Mouse (Mus musculus): ENCODE measurements around the gene Tnip1. TPM values are rescaled to one million over a fixed set of nuclear protein-coding genes. Genes with fewer than 3 reads are reported as not detected.
A peak's percentile ranks its signal among the peaks of the same experiment; 100 is the strongest.

The Tnip1 gene
- polyA plus RNA-seq, 1 experiment from 2014 or later, result 17.6 TPM

DNA sequence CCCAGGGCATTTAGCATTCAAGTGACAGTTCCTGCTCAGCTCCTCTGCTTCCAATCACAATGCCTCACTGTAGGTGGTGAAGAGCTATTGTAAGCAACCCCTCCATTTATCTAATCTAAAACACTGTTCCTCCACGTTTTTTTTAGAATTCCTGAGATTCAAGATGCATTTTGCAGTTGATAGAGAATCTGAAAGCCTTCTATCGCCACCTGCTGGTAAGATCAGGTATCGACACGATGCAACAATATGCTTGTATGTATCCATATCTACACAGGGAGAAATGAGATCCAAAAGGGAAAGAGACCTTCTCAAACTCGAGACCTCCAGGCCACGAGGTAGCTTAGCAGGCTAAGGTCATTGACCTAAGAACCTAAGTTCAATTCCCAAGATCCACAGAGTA, 21.4 kb upstream of the Tnip1 start:
- Histone ChIP-seq H3K9me3 (ENCODE audit: low read length) (no peaks in the 10 kb centered on the region), H3K4me2 (replicated peaks; ENCODE audit: low read depth, low read length) (no peak overlapping the region), H3K36me3 (ENCODE audit: insufficient read depth, low read length) (peaks cover 48% of the 10 kb centered on the region), H3K9ac (replicated peaks; ENCODE audit: low read depth) (no peak overlapping the region), H3K27ac (ENCODE audit: low read length) (no peak overlapping the region), H3K27me3 (replicated peaks; ENCODE audit: insufficient read depth, low read length) (no peaks in the 10 kb centered on the region), H3K4me3 (ENCODE audit: low read depth, low read length) (no peak overlapping the region), H3K4me1 (ENCODE audit: insufficient read depth, low read depth, low read length) (no peaks in the 10 kb centered on the region)
- ATAC-seq (peak; percentile 11; the same call in 1 of the 2 replicates), DNase-seq (ENCODE audit: low spot score) (peak; percentile 77)
- 3% methylated on average over 6 of the region's 6 CpGs for WGBS
- TF ChIP-seq EP300 (IDR thresholded peaks at IDR 0.05) (no peak), CTCF (IDR thresholded peaks at IDR 0.05) (peak; percentile 95)

DNA sequence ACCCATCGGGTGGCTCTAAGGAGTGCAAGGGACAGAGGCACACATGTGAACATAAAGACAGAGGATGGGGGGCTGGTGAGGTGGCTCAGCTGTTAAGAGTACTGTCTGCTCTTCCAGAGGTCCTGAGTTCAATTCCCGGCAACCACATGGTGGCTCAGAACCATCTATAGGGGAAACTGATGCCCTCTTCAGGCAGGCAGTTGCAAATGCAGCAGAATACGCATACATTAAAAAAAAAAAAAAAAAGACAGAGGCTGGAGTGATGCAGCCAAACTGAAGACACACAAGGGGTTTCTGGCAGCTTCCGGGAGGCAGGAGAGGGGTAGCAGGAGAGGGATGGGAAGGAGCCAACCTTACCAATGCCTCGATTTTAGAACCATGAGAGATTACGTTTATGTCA, 19.8 kb upstream of the Tnip1 start:
- Histone ChIP-seq H3K4me2 (replicated peaks; ENCODE audit: low read depth, low read length) (no peak overlapping the region), H3K27ac (ENCODE audit: low read length) (no peak overlapping the region), H3K36me3 (ENCODE audit: insufficient read depth, low read length) (peaks cover 57% of the 10 kb centered on the region), H3K9ac (replicated peaks; ENCODE audit: low read depth) (no peak overlapping the region), H3K27me3 (replicated peaks; ENCODE audit: insufficient read depth, low read length) (no peaks in the 10 kb centered on the region), H3K4me3 (ENCODE audit: low read depth, low read length) (no peak overlapping the region), H3K9me3 (ENCODE audit: low read length) (no peaks in the 10 kb centered on the region), H3K4me1 (ENCODE audit: insufficient read depth, low read depth, low read length) (no peaks in the 10 kb centered on the region)
- TF ChIP-seq EP300 (IDR thresholded peaks at IDR 0.05) (no peak), CTCF (IDR thresholded peaks at IDR 0.05) (peak; percentile 33)
- DNase-seq (ENCODE audit: low spot score), result no peak
- WGBS, result 91% methylated on average over 6 of the region's 6 CpGs
- ATAC-seq, result no peak

DNA sequence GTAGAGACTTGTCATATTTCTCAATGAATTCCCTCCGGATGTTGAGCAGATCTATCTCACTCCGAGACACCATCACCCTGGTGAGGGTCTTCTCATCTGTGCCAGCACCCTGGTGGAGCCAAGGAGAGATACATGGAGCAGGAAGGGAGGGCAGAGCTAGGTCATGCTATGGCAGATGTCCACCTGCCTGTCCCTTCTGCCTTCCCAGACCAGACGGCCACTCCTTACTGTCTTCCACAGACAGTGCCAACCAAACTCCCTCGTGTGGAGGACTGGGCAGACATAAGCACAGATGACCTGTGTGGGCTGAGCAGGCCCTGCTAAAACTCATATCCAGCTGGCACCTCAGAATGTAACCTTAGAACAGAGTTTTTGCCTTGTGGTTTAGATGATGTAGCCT, 18.9 kb upstream of the Tnip1 start:
- Histone ChIP-seq H3K36me3 (ENCODE audit: insufficient read depth, low read length) (peaks cover 57% of the 10 kb centered on the region), H3K27me3 (replicated peaks; ENCODE audit: insufficient read depth, low read length) (no peaks in the 10 kb centered on the region), H3K27ac (ENCODE audit: low read length) (no peak overlapping the region), H3K4me1 (ENCODE audit: insufficient read depth, low read depth, low read length) (no peaks in the 10 kb centered on the region), H3K4me2 (replicated peaks; ENCODE audit: low read depth, low read length) (no peak overlapping the region), H3K4me3 (ENCODE audit: low read depth, low read length) (no peak overlapping the region), H3K9me3 (ENCODE audit: low read length) (no peaks in the 10 kb centered on the region), H3K9ac (replicated peaks; ENCODE audit: low read depth) (no peak overlapping the region)
- TF ChIP-seq EP300 (IDR thresholded peaks at IDR 0.05) (no peak), CTCF (IDR thresholded peaks at IDR 0.05) (no peak)
- WGBS, result 96% methylated on average over 4 of the region's 4 CpGs
- no peak for ATAC-seq
- DNase-seq (ENCODE audit: low spot score), result no peak

DNA sequence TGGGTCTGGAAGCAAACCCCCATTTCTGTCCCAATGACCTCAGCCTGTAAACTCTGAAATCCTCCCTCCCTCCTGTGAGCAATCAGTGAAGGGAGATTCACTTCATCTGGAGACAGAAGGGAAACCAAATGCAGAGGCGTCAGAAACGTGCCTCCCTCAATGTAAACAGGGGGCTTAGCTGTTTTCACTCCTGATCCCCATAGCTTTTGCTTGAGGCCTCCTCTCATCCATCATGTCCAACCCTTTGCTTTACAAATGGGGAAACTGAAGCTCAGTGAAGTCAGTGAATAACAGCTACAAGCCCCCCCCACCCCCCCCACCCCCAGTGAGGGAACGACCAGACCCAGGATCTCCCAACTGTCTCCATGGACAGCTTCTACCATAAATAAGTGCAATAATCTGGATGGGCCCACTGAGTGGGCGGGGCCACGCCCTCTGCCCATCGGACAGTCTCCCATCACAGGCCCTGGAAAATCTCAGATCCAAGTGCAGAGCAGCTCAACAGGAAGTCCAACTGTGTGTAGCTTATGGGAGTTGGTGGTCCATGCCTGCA, 14.7 kb upstream of the Tnip1 start:
- H3K9me3 ChIP-seq (ENCODE audit: low read length), result no peaks in the 10 kb centered on the region
- no peak overlapping the region for H3K9ac ChIP-seq (replicated peaks; ENCODE audit: low read depth)
- DNase-seq (ENCODE audit: low spot score) (no peak), ATAC-seq (no peak)
- WGBS, result 34% methylated on average over 6 of the region's 6 CpGs
- no peaks in the 10 kb centered on the region for H3K27me3 ChIP-seq (replicated peaks; ENCODE audit: insufficient read depth, low read length)
- H3K4me2 ChIP-seq (replicated peaks; ENCODE audit: low read depth, low read length), result no peak overlapping the region
- TF ChIP-seq EP300 (IDR thresholded peaks at IDR 0.05) (no peak), CTCF (IDR thresholded peaks at IDR 0.05) (no peak)
- H3K27ac ChIP-seq (ENCODE audit: low read length), result no peak overlapping the region
- H3K4me1 ChIP-seq (ENCODE audit: insufficient read depth, low read depth, low read length), result peaks cover 4% of the 10 kb centered on the region
- no peak overlapping the region for H3K4me3 ChIP-seq (ENCODE audit: low read depth, low read length)
- peaks cover 41% of the 10 kb centered on the region for H3K36me3 ChIP-seq (ENCODE audit: insufficient read depth, low read length)

DNA sequence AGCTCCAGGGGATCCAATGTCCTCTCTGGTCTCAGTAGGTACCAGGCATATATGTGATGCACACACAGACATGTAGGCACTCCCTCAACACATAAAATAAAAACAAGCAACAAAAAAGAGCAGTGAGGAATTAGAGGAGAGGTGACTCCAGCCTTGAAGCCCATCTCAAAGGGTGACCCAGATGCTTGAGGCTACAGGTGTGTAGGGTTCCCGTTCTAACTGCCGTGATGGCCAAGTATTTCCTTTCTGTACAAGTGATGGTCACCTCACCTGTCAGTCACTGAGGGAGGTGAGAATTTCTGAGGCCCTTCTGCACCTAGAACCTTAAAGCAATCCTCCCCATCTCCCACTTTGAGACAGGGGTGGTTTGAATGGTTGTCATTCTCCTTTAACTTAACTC, 13.6 kb upstream of the Tnip1 start:
- Histone ChIP-seq H3K36me3 (ENCODE audit: insufficient read depth, low read length) (peaks cover 31% of the 10 kb centered on the region), H3K9ac (replicated peaks; ENCODE audit: low read depth) (no peak overlapping the region), H3K4me1 (ENCODE audit: insufficient read depth, low read depth, low read length) (peaks cover 4% of the 10 kb centered on the region), H3K4me2 (replicated peaks; ENCODE audit: low read depth, low read length) (no peak overlapping the region), H3K27me3 (replicated peaks; ENCODE audit: insufficient read depth, low read length) (no peaks in the 10 kb centered on the region), H3K27ac (ENCODE audit: low read length) (no peak overlapping the region), H3K4me3 (ENCODE audit: low read depth, low read length) (no peak overlapping the region), H3K9me3 (ENCODE audit: low read length) (no peaks in the 10 kb centered on the region)
- DNase-seq (ENCODE audit: low spot score), result no peak
- no peak for TF ChIP-seq CTCF (IDR thresholded peaks at IDR 0.05)
- TF ChIP-seq EP300 (IDR thresholded peaks at IDR 0.05), result no peak
- no peak for ATAC-seq
- 78% methylated on average over 2 of the region's 2 CpGs for WGBS

DNA sequence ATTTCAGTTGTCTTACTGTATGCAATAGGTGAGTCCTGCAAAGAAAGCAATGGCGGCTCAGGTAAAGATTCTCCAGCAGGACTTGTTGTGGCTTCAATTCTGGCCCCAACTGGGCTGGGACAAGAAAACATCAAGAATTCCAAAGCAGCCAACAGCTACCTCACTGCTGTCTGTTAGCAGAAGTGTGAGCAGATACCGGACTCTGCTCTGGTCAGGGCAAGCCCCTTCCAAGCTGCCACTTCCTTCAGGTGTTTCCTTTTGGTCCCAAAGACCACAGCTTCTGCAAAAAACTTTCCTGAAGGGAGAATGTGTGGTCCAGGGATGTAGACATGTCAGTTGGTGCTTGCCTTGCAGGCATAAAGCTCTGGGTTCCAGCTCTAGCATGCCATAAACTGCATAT, 13.0 kb upstream of the Tnip1 start:
- no peak overlapping the region for H3K4me3 ChIP-seq (ENCODE audit: low read depth, low read length)
- no peak overlapping the region for H3K9ac ChIP-seq (replicated peaks; ENCODE audit: low read depth)
- no peaks in the 10 kb centered on the region for H3K9me3 ChIP-seq (ENCODE audit: low read length)
- ATAC-seq, result no peak
- 75% methylated on average over 2 of the region's 2 CpGs for WGBS
- H3K4me1 ChIP-seq (ENCODE audit: insufficient read depth, low read depth, low read length), result peaks cover 4% of the 10 kb centered on the region
- DNase-seq (ENCODE audit: low spot score), result no peak
- H3K27ac ChIP-seq (ENCODE audit: low read length), result no peak overlapping the region
- TF ChIP-seq EP300 (IDR thresholded peaks at IDR 0.05) (no peak), CTCF (IDR thresholded peaks at IDR 0.05) (no peak)
- H3K4me2 ChIP-seq (replicated peaks; ENCODE audit: low read depth, low read length), result no peak overlapping the region
- no peaks in the 10 kb centered on the region for H3K27me3 ChIP-seq (replicated peaks; ENCODE audit: insufficient read depth, low read length)
- H3K36me3 ChIP-seq (ENCODE audit: insufficient read depth, low read length), result peaks cover 25% of the 10 kb centered on the region

DNA sequence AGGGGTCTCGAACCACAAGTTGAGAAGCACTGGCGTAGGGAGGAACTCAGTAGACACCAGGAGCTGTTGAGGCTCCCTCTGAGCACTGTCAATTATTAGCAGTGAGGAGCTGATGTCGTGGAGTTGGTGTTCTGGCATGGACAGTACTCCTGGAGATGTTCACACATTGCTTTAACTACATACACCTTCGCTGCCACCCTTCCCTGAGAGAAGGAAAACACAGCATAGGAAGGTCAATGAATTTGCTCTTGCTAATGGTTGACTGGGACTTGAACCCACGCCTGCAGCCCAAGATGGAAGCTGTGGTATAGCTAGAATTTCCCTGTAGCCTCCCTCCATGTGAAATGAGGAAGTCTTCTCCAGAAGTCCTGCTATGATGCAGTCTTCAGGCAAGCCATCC, 12.6 kb upstream of the Tnip1 start:
- Histone ChIP-seq H3K9ac (replicated peaks; ENCODE audit: low read depth) (no peak overlapping the region), H3K4me1 (ENCODE audit: insufficient read depth, low read depth, low read length) (peaks cover 4% of the 10 kb centered on the region), H3K4me3 (ENCODE audit: low read depth, low read length) (no peak overlapping the region), H3K27me3 (replicated peaks; ENCODE audit: insufficient read depth, low read length) (no peaks in the 10 kb centered on the region), H3K27ac (ENCODE audit: low read length) (no peak overlapping the region), H3K36me3 (ENCODE audit: insufficient read depth, low read length) (peaks cover 25% of the 10 kb centered on the region), H3K4me2 (replicated peaks; ENCODE audit: low read depth, low read length) (no peak overlapping the region), H3K9me3 (ENCODE audit: low read length) (no peaks in the 10 kb centered on the region)
- WGBS, result 86% methylated on average over 5 of the region's 5 CpGs
- no peak for TF ChIP-seq EP300 (IDR thresholded peaks at IDR 0.05)
- no peak for ATAC-seq
- DNase-seq (ENCODE audit: low spot score), result no peak

All from lung, postnatal 0 days (tissue).